Mouse (Mus musculus): ENCODE results near the gene Rab36. TPM values are rescaled to one million over a fixed set of nuclear protein-coding genes. Genes with fewer than 3 reads are reported as not detected.

The Rab36 gene
- 3.9 and 4.9 TPM in 2 replicates for polyA plus RNA-seq (2012; rRNA removed)

GRCm38 (mm10) chr10:75036883-75037379, at the start of gene Rab36:
TSS of gene Rab36 (plus strand) at chr10:75037058.

GRCm38 (mm10) chr10:75032395-75032794, 4.5 kb upstream of the Rab36 start, which contains the start of gene Rsph14:
TSS of gene Rsph14 (minus strand) at chr10:75032586.

GRCm38 (mm10) chr10:75060217-75060842, 23.5 kb downstream of the Rab36 start, which contains the start of gene Bcr:
TSS of gene Bcr (plus strand) at chr10:75060592.

Other genes with a start within 250 kb of the Rab36 start
- gene Gnaz, start 69.9 kb upstream of the Rab36 start, polyA plus RNA-seq (2012; rRNA removed) = 3.8 and 4.0 TPM in 2 replicates
- not detected in 2 replicates for gene Rsph14, start 4.5 kb upstream of the Rab36 start, polyA plus RNA-seq (2012; rRNA removed)
- 22.7 and 25.4 TPM in 2 replicates for gene Bcr, start 23.5 kb downstream of the Rab36 start, polyA plus RNA-seq (2012; rRNA removed)
- 33.9 and 42.5 TPM in 2 replicates for gene Specc1l, start 175.0 kb downstream of the Rab36 start, polyA plus RNA-seq (2012; rRNA removed)

Data from colon, adult 2 months (tissue).